Mouse (Mus musculus) mature B cell (primary cell): ENCODE results near the gene Inpp5f.
"Not testable (repeated sequence)": the region's sequence is repeated elsewhere in the genome, so short reads cannot be mapped to it uniquely, and the experiment has no call there.

Experiments
- in situ Hi-C: fragments of 300-500 bp; cut with MboI; formaldehyde crosslinking; loops from 2 replicates; pipeline ENCODE4 v1.14.3; 2019

Inpp5f gene

DNA sequence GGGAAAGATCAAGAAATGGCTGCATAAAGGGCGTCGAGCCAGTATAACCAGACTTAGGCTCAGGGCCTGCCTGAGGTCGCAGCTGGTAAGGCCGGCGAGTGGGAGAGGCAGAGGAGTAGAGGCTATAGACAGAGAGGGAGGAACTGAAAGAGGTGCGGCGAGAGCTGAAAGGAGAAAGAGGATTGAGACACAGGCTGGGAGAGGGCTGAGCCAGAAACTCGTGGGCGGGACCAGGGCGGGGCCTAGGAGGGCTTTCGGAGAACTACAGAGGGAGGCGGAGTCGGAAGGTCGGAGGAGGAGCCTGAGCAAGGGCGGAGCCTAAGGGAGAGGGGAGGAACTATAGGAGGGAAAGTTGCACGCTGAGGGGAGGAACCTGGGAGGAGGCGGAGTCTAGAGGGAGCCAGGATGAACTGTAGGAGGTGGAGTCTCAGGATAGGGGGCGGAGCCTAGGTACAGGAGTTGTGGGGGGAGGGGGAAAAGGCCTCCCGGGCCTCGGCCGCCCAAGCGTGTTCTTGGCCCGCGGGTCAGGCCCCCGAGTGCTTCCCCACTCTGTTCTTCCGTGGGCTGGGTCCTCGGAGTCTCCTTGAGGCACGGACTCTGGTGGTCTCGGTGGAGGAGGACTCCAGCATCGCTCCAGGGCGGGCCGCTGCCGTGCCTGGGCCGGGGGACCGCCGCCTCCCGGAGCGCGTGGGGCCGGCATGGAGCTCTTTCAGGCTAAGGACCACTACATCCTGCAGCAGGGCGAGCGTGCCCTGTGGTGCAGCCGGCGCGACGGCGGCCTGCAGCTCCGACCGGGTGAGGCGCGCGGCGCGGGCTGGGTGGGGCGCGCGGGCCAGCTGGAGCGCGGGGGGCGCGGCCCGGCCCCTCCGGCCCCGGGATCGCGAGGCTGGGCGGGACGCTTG lies at the start of gene Inpp5f:
TSS of gene Inpp5f (plus strand) at position 432 of the 902 bp plus-strand sequence.
- in situ Hi-C loops = no loop called here

DNA sequence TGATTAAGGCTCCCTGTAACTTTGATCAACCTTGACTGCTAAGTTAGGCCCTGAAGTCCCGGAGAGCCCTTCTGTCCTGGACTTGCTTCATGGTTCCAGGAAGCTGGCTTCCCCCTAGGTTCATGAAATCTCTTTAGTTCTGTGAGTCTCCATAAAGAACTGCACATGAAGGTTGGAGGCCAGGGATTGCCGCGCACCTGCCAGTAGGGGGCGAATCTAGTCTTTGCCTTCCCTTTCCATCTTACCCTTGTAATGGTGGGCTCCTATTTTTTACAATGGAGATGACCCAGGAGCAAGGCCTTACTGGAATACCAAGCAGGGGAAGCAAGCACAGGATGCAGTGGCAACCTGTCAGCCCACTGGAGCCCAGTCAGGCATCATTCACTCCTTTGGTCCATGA lies 47.8 kb upstream of the Inpp5f start:
- in situ Hi-C loops = loop anchor here (10.0 kb wide), 1 partner anchor 121 kb away; no protein-coding TSS in a partner anchor

DNA sequence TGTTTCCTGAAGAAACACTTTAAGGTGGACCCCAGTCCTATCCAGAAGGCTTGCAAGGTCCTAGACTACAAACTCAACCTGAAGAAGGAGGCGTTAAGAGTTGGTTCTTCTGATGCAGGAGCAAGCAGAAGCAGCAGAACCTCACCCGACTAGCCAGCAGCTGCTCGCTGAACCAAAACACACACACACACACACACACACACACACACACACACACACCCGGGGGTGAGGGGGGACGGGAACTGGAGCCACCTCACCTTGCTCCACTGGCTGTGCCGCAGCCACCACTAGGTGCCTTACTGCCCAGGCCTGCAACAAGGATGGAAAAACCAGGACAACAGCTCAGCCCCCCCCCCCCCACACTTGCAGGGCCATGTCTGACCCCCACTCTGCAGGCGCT lies 44.8 kb upstream of the Inpp5f start:
- in situ Hi-C loops = loop anchor here (10.0 kb wide), 1 partner anchor 118 kb away; no protein-coding TSS in a partner anchor

DNA sequence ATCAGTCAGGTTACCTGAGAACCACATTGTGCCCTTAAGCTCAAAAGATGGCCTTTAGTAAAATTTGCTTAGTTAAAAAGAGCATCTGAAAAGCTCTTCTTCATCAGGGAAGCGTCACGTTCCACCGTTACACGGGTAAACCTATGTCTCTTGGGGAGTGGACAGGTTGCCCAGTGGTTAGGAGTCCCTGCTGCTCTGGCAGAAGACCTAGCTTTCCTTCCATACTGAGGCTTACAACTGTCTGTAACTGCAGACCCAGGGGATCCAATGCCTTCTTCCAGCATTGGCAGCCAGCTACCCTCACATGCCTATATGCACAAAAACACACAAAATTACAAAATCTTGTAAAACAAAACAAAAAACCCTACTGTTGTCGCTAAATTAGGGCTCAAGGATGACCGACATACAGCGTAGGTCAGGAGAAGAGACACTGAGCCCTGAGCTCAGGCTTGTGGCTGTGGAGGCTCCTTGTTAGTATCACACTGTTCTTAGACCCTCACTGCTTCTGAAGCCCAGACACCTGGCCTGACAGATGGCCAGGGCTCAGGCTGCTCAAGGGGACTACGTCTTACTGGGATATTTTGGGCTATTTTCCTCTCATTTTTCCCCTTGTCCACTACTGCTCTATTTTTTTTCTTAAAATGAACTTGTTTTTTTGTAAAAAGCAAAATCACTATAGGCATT lies 43.4 kb upstream of the Inpp5f start:
- in situ Hi-C loops = loop anchor here (10.0 kb wide), 1 partner anchor 117 kb away; no protein-coding TSS in a partner anchor

DNA sequence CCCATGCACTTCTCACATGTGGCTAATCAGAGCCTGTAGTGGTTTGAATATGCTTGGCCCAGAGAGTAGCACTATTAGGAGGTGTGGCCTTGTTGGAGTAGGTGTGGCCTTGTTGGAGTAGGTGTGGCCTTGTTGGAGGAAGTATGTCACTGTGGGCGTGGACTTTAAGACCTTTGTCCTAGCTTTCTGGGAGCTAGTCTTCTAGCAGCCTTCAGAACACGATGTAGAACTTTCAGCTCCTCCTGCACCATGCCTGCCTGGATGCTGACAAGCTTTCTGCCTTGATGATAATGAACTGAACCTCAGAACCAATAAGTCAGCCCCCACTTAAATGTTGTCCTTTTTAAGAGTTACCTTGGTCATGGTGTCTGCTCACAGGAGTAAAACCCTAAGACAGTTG lies 41.7 kb upstream of the Inpp5f start:
- in situ Hi-C loops = loop anchor here (10.0 kb wide), 1 partner anchor 115 kb away; no protein-coding TSS in a partner anchor

DNA sequence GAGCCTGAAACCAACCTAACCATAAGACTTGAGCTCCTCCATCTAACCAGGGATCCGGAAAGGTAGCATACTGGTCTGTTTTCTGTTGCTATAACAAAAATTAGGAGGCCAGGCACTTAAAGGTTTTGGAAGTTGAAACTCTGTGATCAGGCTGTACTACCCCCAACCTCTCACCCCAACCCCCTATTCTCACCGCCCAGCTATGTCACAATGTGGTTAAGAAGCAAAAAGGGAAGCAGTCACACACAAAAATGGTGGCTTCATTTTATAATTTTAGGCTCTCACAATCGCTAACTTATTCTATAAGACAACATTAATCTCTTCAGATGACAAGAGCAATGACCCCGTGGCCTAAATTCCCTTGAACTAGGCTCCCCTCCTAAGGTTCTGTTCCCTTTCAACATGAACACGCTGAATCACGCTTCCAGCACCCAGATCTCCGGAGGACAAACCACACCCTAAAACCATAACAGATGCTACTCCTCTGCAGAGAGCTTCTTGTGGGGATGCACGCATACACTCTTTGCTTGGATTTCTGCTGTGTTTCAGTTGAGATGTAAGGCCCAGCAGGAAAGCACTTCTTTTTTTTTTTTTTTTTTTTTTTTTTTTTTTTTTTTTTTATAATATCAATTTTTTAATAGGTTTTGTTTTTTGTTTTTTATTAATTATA lies 41.0 kb upstream of the Inpp5f start:
- in situ Hi-C loops = loop anchor here (10.0 kb wide), 1 partner anchor 115 kb away; no protein-coding TSS in a partner anchor

DNA sequence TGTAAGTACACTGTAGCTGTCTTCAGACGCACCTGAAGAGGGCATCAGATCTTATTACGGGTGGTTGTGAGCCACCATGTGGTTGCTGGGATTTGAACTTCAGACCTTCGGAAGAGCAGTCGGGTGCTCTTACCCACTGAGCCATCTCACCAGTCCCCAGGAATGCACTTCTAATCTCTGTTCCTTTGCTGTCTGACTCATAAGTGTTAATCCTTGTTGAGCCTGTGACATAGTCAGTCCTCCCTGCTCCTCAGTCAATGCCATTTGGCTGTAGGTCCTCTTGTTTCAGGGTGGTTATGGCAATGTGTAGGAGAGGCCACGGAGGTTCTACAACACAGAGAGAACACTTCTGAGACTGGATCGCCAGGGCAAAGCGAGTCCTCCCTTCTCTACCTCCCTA lies 40.5 kb upstream of the Inpp5f start:
- in situ Hi-C loops = not testable (repeated sequence)

DNA sequence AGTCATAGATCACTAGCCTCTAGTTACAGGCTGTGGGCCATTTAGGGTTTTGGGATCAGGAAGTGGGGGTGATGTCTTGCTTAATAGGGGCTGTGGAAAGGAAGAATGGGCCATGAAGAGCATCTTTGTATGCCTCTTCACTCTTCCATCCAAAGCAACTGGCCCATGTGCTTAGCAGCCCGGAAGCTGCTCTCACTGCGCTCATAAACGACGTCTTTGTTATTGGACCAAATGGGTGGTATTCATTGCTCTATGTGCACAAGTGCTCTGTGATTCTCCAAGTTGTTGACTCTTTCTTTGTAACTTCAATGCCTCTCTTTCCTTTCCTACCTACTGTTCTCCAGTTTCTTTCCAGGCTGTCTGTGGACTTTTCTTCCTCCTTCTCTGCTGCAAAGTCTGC lies 39.1 kb upstream of the Inpp5f start:
- in situ Hi-C loops = no loop called here

DNA sequence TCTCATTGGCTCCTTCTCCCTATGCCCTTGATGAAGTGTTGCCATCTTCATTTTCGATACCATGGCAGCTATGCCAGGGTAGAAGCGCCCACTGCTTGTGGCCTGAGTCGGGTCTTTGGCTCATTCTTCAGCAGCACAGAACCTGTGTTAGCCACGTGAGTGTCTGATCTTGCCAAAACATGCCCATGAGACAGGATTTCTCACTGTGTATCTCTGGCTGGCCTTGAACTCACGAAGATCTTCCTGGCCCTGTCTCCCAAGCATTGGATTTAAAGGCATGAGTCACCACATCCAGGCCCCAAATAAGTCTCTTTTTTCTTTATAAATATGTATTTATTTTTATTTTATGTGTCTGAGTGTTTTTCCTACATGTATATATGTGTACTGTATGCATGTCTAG lies 35.9 kb upstream of the Inpp5f start:
- in situ Hi-C loops = no loop called here

DNA sequence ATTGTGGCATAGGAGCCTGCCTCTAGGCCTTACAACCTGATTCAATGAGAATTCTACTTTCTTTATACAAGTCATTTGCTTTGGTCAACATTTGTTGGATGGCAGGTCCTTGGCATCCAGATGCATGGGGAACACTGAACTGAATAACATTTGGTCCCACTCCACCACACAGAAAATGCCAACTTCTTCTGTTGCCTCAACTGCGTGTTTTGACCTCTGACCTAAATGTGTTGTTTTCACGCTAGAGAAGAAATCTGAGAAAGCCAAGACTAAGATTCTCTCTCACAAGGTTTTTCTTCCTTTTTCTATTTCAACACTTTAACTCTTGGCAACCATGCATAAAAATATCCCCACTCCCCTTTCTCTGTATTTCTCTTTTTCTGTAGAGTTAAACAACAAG lies 35.3 kb upstream of the Inpp5f start:
- in situ Hi-C loops = no loop called here

DNA sequence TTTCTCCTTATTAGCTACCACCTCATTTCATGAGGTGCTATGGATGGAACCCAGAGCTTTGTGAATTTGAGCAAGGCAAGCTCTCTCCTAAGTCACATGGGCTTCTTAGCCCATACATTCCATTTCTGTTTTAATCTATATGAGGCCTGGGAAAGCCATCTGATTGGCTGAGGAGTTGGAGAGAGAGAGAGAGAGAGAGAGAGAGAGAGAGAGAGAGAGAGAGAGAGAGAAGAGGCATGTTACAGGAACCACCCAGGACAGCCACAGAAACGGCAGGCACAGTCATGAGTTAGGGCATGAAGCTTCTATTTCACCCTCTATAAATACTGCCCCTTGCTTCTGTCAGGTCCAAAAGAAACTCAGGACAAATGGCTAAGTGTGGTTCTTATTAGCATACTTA lies 33.5 kb upstream of the Inpp5f start:
- in situ Hi-C loops = no loop called here

DNA sequence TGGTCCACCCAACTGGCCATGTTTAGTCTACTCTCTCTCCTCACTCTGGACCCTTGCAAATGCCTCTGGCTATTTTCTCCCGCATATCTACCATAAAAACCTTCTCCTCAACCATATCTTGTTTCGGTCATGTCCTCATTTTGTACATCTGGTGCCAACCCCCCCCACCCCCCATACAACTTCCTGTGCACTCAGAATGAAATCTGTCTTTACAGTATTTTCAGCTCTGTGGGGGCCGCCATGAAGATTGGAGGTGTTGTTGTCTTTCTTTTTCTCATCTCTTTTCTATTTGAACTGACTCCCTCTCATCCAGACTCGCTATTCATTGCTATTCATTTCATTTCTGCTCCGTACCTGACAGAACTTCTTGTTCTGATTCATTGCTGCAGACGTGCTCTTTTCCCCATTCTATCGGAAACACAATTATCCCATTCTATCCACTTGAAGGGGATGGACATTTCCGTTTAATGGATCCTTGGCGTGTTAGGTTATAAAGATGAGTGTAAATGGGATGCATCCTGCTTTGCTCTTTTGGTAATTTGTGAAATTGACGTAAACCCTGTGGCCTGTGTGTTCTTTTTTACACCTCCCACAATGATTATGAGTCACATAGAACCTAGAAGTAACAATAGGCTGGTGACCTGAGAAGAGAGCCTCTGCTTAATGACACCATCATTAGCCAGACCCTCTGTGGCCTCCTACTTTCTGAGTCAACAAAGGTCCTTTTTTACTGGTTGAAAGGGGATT lies 32.8 kb upstream of the Inpp5f start:
- in situ Hi-C loops = no loop called here

DNA sequence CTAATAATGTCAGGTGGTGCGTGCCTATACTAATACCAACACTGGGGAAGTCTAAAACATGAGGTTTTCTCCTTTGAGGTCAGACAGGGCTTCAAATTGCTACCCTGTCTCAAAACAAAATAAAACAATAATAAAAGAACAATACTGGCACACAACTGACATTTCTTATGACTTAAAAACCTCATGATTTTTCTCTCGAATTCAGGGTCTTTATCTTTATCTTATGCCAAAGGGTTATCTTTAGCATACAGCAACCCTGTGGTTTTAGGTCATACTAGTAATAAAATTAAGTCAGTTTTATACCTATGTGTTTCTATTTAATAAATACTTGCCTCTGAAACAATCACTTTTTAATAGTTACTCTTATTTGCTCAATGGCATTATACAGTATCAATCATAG lies 31.7 kb upstream of the Inpp5f start:
- in situ Hi-C loops = no loop called here

DNA sequence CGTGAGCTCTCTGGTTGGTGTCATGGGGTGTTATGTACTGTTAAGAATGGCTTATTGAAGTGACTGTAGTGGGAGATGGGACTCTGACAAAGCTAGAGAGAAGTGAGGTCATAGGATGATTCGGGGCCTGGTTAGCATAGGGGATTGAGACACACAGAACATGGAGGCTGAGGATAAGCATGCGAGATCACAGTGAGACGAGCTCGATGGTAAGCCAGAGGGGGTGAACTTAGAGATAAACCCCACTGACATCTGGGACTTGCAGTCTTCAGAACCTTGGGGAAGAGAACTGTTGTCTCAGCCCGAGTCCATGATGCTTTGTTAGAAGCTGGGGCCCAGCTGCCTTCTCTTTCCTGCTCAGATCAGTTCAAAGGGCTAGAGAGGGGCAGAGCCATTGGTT lies 30.8 kb upstream of the Inpp5f start:
- in situ Hi-C loops = no loop called here

DNA sequence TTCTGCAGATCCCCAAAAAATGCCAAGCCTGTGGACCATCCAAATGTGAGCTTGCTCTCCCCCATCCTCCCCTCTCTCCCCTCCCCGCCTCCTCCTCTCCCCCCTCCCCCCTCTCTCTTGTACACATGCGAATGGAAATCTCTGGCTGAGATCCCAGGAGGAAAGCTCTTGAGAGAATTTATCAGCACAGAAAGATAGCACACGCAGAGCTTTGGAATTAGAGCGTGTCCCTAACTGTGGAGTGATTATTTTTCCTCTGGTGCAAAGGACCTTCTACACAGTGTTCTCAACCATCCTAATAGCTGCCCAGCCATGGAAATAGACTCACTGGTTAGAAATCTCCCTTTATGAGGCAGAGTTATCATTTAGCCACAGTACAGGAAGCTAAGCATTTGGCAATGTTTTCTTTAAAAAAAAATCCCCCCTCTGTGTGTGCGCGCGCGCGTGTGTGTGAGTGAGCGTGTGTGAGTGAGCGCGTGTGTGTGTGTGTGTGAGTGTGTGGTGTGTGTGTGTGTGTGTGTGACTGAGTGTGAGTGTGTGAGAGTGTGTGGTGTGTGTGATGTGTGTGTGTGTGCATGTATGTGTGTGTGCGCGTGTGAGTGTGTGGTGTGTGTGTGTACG lies 29.2 kb upstream of the Inpp5f start:
- in situ Hi-C loops = no loop called here

DNA sequence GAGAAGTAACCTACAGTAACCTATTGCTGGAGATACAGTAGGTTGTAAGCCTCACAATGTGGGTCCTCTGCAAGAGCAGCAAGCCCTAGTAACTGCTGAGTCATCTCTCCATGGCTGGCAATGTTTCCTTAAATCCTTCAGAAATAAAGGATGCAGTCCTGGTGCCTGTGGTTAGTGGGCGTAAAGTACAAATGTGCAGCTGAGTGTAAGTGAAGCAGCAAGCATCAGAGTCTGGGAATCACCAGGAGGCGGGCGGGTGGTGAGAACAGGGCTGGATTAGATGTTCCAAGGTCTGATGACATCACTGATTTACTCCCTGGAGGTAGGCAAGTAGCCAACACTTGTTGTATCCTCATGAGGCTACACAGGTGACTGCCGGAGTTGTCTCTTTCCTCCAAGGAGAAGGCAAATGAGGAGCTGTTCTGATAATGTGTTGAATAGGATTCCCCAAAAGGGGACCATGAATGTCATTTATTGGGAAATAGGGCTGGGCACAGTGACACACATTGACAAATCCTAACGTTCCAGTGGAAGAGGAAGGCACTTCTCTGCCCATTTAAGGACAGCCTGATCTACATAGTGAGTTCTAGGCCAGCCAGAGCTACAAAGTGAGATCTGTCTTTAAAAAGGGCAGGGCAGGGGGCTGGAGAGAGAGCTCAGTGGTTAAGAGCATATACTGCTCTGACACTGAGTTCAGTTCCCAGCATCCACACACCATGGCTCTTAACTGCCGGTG lies 27.7 kb upstream of the Inpp5f start:
- in situ Hi-C loops = no loop called here

DNA sequence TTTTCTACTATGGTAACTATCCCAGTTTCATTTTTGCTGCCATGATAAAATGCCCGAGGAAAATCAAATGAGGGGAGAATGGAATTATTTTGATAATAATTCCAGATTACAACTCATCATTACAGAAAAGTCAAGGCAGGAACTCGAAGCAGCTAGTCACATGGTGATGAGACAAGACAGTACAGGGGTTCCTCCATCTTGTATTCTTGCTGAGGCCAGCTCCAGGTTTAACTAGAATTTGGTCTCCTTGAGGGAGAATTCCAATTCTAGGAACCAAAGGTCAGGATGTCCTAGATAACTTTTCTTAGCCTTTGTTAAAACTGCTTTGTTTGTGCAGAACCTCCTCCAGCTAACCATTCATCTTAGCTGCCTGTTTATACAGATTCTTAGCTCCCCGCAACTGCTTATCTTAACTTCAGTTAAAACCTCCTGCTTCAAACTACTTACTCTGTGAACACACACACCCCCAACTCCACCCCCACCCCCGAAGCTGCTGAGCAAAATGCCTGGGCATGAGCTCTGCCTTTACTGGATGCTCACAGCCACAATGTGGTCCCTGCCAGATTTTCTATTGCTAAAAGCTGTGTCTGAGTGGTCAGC lies 23.7 kb upstream of the Inpp5f start:
- in situ Hi-C loops = no loop called here

DNA sequence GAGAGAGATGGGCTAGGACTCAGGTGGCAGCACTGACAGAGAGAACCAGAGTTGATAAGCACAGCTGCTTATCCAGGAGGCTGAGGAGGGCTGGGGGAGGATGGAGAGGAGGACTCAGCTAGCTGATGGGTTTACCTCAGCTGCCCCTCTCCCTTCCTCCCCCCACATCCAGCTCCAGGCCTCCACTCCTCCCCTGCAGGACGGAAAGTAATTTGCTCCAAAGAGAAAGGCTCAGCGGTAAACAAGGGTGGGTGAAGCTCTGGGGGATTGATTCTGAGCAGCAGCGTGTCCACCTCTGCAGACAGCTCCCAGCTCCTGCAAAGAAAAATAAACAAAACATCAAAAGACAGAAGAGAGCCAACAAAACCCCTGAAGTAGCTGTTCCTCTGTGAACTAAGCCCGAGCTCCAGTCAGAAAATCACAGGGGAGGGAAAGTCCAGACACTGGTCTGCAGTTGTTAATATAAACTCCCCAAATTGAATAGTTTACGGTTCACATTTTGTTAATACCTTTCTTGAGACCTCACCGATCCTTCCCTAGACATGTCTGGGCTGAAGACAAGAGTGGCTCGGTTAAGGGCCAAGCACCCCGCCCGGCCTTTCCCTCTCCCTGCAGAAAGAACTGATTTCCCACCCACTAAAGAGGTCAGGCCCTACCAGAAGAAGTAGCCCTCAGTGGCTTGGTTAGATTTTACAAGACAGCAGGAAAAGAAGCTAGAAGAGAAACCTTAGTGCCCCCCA lies 19.6 kb upstream of the Inpp5f start:
- in situ Hi-C loops = no loop called here
